13 mouse cellular contexts compared by ENCODE assay signal in the genomic region with DNA sequence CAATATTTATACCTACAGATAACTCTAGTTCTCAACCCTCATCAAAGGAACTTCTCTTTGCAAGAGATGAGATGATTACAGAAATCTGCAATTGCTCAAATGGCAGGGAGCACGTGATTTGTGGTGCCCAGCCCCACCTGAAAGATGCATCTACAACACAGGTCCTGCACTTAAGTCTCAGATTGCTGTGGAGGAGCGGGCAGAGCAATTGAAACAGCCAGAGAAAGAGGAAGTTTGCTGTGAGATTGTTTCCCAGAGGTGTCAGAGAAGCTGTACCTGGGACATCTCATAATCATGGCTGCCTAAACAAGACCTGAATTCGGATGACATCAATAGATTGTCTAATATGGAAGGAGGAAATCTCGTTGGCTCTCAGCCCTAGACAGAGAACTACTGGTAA.
"Had no signal": no experiment of that assay in that cellular context is flagged by ENCODE, and none has a peak within 500 bp of the region (broad histone marks: within the 10 kb centered on the region; RNA-seq: fewer than 3 reads in every experiment).

No protein-coding gene starts in this region.

- DNase-seq: kidney, adult 8-10 months; kidney, postnatal 10 days; kidney, postnatal 4 days; liver, embryonic 13.5 days; lung, embryonic 14.5 days; midbrain, embryonic 14.5 days; right cerebral cortex, adult 18-20 months; right cerebral cortex, postnatal 25 days; spleen, adult 18-20 months; thymus, adult 18-20 months; thymus, postnatal 4 days had no signal

- ATAC-seq: intestine, postnatal 0 days; lung, postnatal 0 days had no signal
